Mouse (Mus musculus) hindbrain, embryonic 12.5 days (tissue): ENCODE measurements around the gene Crlf1. TPM values are rescaled to one million over a fixed set of nuclear protein-coding genes. Genes with fewer than 3 reads are reported as not detected.
A peak's percentile ranks its signal among the peaks of the same experiment; 100 is the strongest.

ENCODE experiments used
- ATAC-seq: fragments of 200-750 bp; cut with Nextera tagmentation; 2 replicates; pipeline ENCODE4 v1.8.0; 2017; ENCODE audit warnings: moderate TSS enrichment; ENCODE audit not compliant: low FRiP score
- H3K27ac ChIP-seq: fragments of 300-500 bp; sonication (generic); 2 replicates; pipeline ENCODE4 v1.5.1; 2016; ENCODE audit warnings: mild to moderate bottlenecking
- H3K27me3 ChIP-seq: fragments of 300-500 bp; sonication (generic); 2 replicates; pipeline ENCODE4 v1.6.1; 2016; ENCODE audit warnings: mild to moderate bottlenecking
- H3K36me3 ChIP-seq: fragments of 300-500 bp; sonication (generic); 2 replicates; pipeline ENCODE4 v1.6.1; 2016; ENCODE audit warnings: mild to moderate bottlenecking
- H3K4me1 ChIP-seq: fragments of 300-500 bp; sonication (generic); 2 replicates; pipeline ENCODE4 v1.6.1; 2016
- H3K4me2 ChIP-seq: fragments of 300-500 bp; sonication (generic); replicated peaks from 2 replicates; pipeline ENCODE4 v1.6.1; 2016; ENCODE audit warnings: mild to moderate bottlenecking
- H3K4me3 ChIP-seq: fragments of 300-500 bp; sonication (generic); 2 replicates; pipeline ENCODE4 v1.5.1; 2016; ENCODE audit warnings: mild to moderate bottlenecking
- H3K9ac ChIP-seq: fragments of 300-500 bp; sonication (generic); 2 replicates; pipeline ENCODE4 v1.6.1; 2016; ENCODE audit warnings: mild to moderate bottlenecking, moderate library complexity
- H3K9me3 ChIP-seq: fragments of 300-500 bp; sonication (generic); replicated peaks from 2 replicates; pipeline ENCODE4 v1.6.1; 2016; ENCODE audit warnings: mild to moderate bottlenecking
- WGBS: fragments of 180-500 bp; shearing (Covaris S2); methylation state at CpG from one replicate; pipeline ENCODE4 v1.1.7; 2016; 5-methylcytosine and 5-hydroxymethylcytosine counted together
- polyA plus RNA-seq: library from polyadenylated mRNA; unstranded; fragments of >200 nt; fragmentation: Nextera tagmentation; extraction: Ambion mirVana; gene quantifications from 2 replicates; pipeline ENCODE4 v1.2.1, GENCODE M21; 2016

Crlf1 gene
- polyA plus RNA-seq, 1 experiment from 2014 or later = 4.2 TPM

DNA sequence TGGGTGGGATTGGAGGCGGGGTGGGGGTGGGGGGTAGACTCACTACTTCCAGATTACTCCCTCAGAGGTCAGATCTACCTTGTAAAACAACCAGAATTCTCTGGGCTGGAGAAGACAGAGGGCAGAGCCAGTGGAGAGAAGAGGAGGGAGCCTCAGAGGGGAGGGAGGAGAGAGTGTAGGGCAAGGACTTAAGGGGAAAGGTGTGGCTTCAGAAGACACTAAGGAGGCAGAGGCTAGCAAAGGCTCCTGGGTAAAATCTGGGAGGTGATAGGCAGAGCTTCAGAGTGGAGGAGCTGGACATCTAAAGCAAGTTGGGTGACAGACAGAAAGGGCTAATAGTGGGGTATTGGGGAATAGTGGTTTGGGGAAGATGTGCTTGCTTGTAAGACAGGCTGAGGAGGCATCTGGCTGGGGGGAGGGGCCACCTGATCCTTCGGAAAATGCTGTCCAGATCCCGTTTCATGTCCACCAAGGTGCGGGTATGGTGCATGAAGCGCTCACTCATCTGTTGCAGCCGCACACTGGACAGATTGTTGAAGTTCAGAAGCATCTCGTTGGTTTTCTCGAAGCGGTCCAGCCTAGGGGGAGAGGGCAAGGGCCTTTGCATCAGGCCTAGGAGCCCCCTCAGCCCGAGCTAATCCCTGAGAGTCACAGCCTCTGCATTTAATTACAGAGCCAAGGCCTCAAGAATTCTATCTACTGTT is 25.1 kb downstream of the Crlf1 start:
- Histone ChIP-seq H3K9ac (no peak overlapping the region), H3K9me3 (no peaks in the 10 kb centered on the region), H3K4me1 (peaks cover 6% of the 10 kb centered on the region), H3K27me3 (no peaks in the 10 kb centered on the region), H3K4me2 (no peak overlapping the region), H3K27ac (no peak overlapping the region), H3K36me3 (peaks cover 30% of the 10 kb centered on the region), H3K4me3 (no peak overlapping the region)
- 65% methylated on average over 10 of the region's 10 CpGs for WGBS
- no peak for ATAC-seq

DNA sequence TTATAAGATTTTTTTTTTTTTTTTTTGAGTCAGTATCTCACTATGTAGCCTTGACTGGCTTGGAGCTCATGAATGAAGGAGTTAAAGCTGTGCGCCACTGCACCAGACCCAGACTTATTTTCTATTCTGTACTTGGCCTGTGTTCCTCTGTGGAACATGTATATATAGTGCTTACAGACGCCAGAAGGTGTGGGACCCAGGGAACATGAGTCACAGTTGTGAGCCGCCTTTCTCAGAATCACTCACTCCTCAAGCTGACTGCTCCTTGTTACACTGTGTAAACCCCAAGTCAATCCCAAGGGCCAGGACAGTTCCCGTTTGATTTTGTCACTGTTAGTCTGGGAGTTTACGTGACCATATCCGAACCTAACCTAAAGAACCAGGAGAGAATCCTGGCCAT is 26.1 kb downstream of the Crlf1 start:
- Histone ChIP-seq H3K9me3 (no peaks in the 10 kb centered on the region), H3K27ac (no peak overlapping the region), H3K36me3 (peaks cover 21% of the 10 kb centered on the region), H3K4me2 (no peak overlapping the region), H3K4me1 (peaks cover 12% of the 10 kb centered on the region), H3K27me3 (no peaks in the 10 kb centered on the region), H3K9ac (no peak overlapping the region), H3K4me3 (no peak overlapping the region)
- no peak for ATAC-seq
- WGBS = 91% methylated on average over 6 of the region's 6 CpGs

DNA sequence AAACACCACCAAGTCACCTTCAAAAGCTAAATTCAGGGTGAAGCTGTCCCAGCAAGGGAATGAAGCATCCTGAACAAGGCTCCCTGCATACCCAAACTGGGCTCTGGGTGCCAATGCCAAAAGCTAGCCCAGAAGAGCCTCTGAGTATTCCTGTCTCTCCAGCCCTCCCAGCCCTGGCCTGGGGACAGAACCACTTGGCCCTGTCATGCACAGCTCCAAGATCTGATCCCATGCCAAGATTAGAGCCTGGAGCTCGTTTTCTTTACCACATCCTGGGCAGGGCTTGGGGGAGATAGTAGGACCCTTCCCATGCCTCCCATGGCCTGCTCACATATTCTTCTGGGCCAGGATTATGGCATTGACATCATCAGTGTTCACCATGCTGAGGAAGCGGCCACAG is 26.6 kb downstream of the Crlf1 start:
- Histone ChIP-seq H3K9ac (no peak overlapping the region), H3K4me3 (no peak overlapping the region), H3K36me3 (peaks cover 17% of the 10 kb centered on the region; the same call in 1 of the 2 replicates), H3K27me3 (no peaks in the 10 kb centered on the region), H3K4me1 (peaks cover 12% of the 10 kb centered on the region), H3K27ac (no peak overlapping the region), H3K4me2 (no peak overlapping the region), H3K9me3 (no peaks in the 10 kb centered on the region)
- no peak for ATAC-seq
- WGBS = 88% methylated on average over 2 of the region's 2 CpGs

DNA sequence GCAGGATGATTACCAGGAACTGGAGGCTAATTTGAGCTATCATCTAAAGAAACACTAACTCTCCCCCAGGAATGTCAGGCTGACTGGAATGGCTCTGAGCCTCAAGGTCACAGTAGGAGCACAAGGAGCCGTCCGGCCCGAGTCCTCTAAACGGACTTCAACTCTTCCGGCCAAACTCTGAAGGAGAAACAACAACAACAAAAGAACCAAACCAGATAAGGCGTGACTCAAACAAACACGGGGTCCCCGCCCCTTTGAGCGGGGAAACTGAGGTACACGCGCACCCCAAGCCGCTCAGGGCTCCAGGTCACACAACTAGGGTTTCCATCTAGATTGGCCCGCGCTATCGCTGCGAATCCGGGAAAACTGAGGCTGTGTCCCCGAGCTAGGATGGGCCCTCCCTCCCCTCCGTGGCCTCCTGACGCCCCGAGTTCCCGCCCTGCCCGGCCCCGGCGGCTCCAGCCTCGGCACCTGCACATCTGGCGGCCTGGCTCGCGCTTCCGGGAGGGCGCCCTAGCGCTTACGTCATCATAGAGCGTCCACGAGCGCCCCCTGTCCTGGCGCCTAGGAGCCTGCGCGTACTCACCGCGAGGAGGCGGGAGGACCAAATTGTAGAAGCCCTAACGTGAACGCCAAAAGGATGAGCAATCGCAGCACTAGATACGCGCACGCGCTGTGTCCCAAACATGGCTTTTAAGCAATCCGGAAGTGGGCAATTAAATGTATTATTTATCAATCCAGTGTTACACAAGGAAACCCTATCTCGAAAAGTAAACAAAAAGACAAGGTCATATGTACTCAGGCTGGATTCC is 29.8 kb downstream of the Crlf1 start:
- WGBS = under 1% methylated on average over 51 of the region's 51 CpGs
- peaks cover 20% of the 10 kb centered on the region for H3K4me1 ChIP-seq
- ATAC-seq = peak; percentile 84

DNA sequence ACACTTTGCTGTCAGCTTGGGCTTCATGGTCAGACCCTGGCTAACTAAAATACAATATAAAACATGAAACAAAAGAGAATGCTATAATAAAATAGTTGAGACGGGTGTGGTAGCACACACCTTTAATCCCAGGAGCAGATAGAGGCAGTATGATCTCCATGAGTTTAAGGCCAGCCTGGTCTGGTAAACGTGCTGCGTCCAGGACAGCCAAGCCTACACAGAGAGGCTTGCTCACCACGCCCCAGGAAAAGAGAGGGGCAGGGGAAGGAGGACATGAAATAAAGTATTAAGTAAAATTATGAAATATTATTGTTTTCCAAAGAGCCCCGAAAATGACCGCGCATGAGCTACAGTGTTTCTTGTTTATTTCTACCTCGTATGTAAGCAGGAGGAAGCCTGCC is 34.2 kb downstream of the Crlf1 start:
- Histone ChIP-seq H3K4me2 (peak overlapping the region; percentile 77), H3K9me3 (no peaks in the 10 kb centered on the region), H3K27ac (peak overlapping the region; percentile 89), H3K4me3 (peak overlapping the region; percentile 67), H3K27me3 (no peaks in the 10 kb centered on the region), H3K4me1 (peaks cover 38% of the 10 kb centered on the region), H3K36me3 (peaks cover 24% of the 10 kb centered on the region), H3K9ac (peak overlapping the region; percentile 92)
- 2% methylated on average over 8 of the region's 8 CpGs for WGBS
- ATAC-seq = peak; percentile 26; the same call in 1 of the 2 replicates

More for the DNA sequence above, 29.8 kb downstream of the Crlf1 start:
- H3K9me3 ChIP-seq = no peaks in the 10 kb centered on the region
- no peaks in the 10 kb centered on the region for H3K27me3 ChIP-seq
- peak overlapping the region; percentile 74 for H3K9ac ChIP-seq
- H3K4me3 ChIP-seq = peak overlapping the region; percentile 68
- peak overlapping the region; percentile 81 for H3K4me2 ChIP-seq
- peak overlapping the region; percentile 89 for H3K27ac ChIP-seq
- H3K36me3 ChIP-seq = peaks cover 3% of the 10 kb centered on the region; the same call in 1 of the 2 replicates

DNA sequence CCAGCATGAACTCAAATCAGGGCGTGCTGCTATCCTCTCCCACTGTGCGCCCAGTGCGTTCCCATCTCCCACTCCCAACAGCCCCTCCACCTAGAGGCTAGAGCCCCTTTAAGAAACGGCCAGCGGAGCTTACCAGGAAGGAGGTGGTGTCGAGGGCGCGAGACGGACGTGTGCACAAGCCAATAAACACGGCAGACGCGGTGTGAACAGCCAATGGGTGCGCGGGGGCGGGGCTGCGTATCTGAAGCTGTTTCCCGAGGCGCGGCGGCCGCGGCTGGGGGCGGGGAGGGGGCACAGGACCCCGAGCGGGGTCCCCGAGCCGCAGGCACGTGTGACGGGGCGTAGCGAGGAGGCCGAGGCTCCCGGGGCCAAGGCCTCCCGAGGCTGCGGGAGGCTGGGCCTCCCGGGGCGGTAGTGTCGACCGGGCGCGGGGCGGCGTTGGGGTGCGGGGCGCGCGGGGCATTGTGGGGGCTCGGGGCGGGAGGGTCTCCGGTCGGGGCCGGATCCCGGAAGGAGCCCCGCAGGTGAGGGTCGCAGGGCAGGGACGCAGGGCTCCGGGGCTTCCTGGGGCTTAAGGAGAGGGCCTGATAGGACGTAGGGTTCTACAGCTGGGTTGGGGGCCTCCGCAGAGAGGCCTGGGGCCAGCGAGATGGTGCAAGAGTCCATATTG is 34.7 kb downstream of the Crlf1 start, which contains the start of the genes Fkbp8 and Kxd1:
Gene Fkbp8 (plus strand): TSS at position 213 of the 670 bp plus-strand sequence.
Gene Kxd1 (minus strand): TSS at position 445 of the 670 bp plus-strand sequence.
- H3K9ac ChIP-seq = peak within 1 kb of the TSS; percentile 92
- H3K4me3 ChIP-seq = peak within 1 kb of the TSS; percentile 67
- peak; percentile 94 for ATAC-seq
- no peaks in the 10 kb centered on the region for H3K9me3 ChIP-seq
- peak within 1 kb of the TSS; percentile 89 for H3K27ac ChIP-seq
- peaks cover 33% of the 10 kb centered on the region for H3K4me1 ChIP-seq
- WGBS = under 1% methylated on average over 61 of the region's 61 CpGs
- peak within 1 kb of the TSS; percentile 77 for H3K4me2 ChIP-seq
- H3K36me3 ChIP-seq = peaks cover 29% of the 10 kb centered on the region
- H3K27me3 ChIP-seq = no peaks in the 10 kb centered on the region

DNA sequence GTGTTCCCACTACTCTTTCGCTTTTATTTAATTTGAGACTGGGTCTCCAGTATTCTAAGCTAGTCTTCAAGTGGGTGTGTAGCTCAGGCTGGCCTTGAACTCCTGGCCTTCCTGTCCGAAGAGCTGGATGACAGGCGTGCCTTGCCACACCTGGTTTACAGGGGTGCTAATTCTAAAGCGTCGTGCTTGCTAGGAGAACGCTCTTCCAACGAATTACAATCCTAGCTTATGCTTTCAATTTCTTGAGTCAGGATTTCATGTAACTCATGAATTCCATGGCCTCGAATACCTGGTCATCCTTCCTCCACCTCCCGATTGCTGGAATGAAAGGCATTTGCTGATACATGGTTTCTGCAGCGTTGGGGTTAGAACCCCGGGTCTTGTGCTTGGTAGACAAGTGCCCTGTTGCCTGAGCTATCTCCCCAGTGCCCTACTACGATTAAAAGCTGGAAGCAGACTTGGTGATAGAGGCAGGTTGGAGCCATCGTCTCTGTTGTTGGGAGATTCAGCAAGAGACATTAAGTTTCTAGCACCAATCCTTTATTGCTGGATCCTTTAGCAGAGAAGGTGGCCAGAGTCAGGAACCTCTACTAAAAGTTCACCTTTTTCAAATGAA is 35.3 kb downstream of the Crlf1 start:
- 35% methylated on average over 13 of the region's 13 CpGs for WGBS
- Histone ChIP-seq H3K4me3 (peak overlapping the region; percentile 67), H3K4me1 (peaks cover 33% of the 10 kb centered on the region), H3K4me2 (peak overlapping the region; percentile 77), H3K9ac (peak overlapping the region; percentile 92), H3K36me3 (peaks cover 36% of the 10 kb centered on the region), H3K27ac (peak overlapping the region; percentile 89), H3K9me3 (no peaks in the 10 kb centered on the region), H3K27me3 (no peaks in the 10 kb centered on the region)
- ATAC-seq = no peak

DNA sequence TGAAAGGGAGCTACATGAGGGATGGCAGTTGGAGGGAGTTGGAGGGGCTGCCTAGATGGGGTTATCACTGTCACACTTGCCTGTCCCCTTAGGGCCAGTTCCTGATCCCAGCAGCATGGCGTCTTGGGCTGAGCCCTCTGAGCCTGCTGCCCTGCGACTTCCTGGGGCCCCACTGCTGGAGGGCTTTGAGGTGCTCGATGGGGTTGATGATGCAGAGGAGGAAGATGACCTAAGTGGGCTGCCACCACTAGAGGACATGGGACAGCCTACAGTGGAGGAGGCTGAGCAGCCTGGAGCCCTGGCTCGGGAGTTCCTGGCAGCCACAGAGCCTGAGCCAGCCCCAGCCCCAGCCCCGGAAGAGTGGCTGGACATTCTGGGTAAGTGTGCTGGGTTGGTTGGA is 36.3 kb downstream of the Crlf1 start:
- no peak for ATAC-seq
- no peak overlapping the region for H3K4me2 ChIP-seq
- H3K9ac ChIP-seq = no peak overlapping the region; the same call in 1 of the 2 replicates
- peaks cover 46% of the 10 kb centered on the region for H3K36me3 ChIP-seq
- H3K9me3 ChIP-seq = no peaks in the 10 kb centered on the region
- WGBS = 89% methylated on average over 5 of the region's 5 CpGs
- H3K27me3 ChIP-seq = no peaks in the 10 kb centered on the region
- H3K4me1 ChIP-seq = peaks cover 28% of the 10 kb centered on the region
- no peak overlapping the region for H3K4me3 ChIP-seq
- H3K27ac ChIP-seq = no peak overlapping the region

DNA sequence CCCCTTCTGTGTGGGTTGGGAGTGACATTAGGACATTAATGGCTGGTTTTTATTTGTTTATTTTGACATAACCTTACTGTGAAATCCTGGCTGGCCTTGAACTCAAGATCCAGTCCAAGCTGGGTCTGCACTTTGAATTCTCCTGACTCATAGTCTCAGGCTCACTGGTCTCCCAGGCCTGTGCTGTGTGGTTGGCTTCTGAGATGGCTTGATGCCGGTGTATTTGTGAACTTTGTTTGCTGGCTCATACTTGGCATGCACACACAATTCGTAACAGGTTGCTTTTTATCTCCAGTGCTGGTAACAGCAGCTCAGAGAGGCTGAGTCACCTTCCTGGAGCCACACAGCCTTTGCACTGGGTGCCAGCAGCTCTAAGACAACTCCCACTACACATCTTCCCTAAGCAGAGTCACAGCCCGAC is 36.8 kb downstream of the Crlf1 start:
- Histone ChIP-seq H3K4me2 (no peak overlapping the region), H3K9me3 (no peaks in the 10 kb centered on the region), H3K9ac (no peak overlapping the region; the same call in 1 of the 2 replicates), H3K4me1 (peaks cover 28% of the 10 kb centered on the region), H3K27me3 (no peaks in the 10 kb centered on the region), H3K4me3 (no peak overlapping the region), H3K27ac (no peak overlapping the region), H3K36me3 (peaks cover 51% of the 10 kb centered on the region)
- no peak for ATAC-seq
- 97% methylated on average over 3 of the region's 3 CpGs for WGBS

DNA sequence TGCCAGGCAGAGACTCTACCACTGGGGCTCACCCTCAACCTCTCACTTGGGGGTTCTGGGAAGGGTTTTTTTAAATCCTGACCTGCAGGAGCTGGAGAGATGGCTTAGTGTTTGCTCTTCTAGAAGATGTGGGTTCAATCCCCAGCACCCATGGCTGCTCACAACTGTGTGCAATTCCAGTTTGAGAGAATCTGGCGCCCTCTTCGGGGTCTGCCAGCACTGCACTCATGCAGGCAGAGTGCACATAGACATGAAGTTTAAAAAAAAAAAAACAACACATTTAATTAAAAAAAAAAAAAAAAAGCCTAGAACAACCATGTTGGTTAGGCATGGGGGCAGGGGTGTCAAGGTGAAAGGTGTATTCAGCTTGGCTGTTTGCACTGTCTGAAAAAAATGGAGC is 37.4 kb downstream of the Crlf1 start:
- no peak for ATAC-seq

DNA sequence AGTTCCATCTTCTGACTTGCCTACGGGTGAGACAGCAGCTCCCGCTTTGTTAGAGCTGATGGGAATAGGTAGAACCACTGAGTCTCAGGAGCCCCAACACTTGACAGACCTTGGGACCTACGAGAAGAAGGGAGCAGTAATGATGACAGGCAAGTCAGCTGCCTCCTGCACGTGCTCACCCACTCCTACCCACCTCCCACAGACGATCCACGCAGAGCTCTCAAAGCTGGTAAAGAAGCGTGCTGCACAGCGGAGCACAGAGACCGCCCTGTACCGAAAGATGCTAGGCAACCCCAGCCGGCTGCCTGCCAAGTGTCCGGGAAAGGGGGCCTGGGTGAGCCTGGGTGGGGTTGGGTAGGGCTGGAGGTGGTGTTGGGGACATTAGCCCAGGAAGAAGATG is 41.3 kb downstream of the Crlf1 start:
- Histone ChIP-seq H3K36me3 (peaks cover 72% of the 10 kb centered on the region), H3K9me3 (no peaks in the 10 kb centered on the region), H3K27me3 (no peaks in the 10 kb centered on the region), H3K27ac (no peak overlapping the region), H3K4me2 (no peak overlapping the region), H3K4me1 (peaks cover 13% of the 10 kb centered on the region), H3K4me3 (no peak overlapping the region), H3K9ac (no peak overlapping the region)
- 96% methylated on average over 12 of the region's 12 CpGs for WGBS
- no peak for ATAC-seq

More for the DNA sequence above, 37.4 kb downstream of the Crlf1 start:
- no peak overlapping the region for H3K4me2 ChIP-seq
- no peaks in the 10 kb centered on the region for H3K9me3 ChIP-seq
- H3K9ac ChIP-seq = no peak overlapping the region
- no peak overlapping the region for H3K4me3 ChIP-seq
- H3K36me3 ChIP-seq = peaks cover 56% of the 10 kb centered on the region
- H3K27me3 ChIP-seq = no peaks in the 10 kb centered on the region
- WGBS = 88% methylated on average over 2 of the region's 2 CpGs
- no peak overlapping the region for H3K27ac ChIP-seq
- peaks cover 28% of the 10 kb centered on the region for H3K4me1 ChIP-seq
